Mouse (Mus musculus): Measurements from ENCODE around the gene Cenpe. TPM values are rescaled to one million over a fixed set of nuclear protein-coding genes. Genes with fewer than 3 reads are reported as not detected.

Cenpe gene
- total and polyA plus RNA-seq, 2 experiments from 2014 or later, result 1.5 to 1.7 TPM

- H3K27me3 ChIP-seq (ENCODE audit: insufficient read depth, low read length), result no peaks in the 10 kb centered on the region
- no peak overlapping the region for H3K9ac ChIP-seq (replicated peaks; ENCODE audit: low read length, poor library complexity, severe bottlenecking)
- H3K4me2 ChIP-seq (ENCODE audit: low read depth, low read length, poor library complexity, severe bottlenecking), result no peak overlapping the region
- WGBS, result 3% methylated on average over 2 of the region's 2 CpGs
- H3K4me3 ChIP-seq (ENCODE audit: low read depth, low read length), result no peak overlapping the region
- DNase-seq (ENCODE audit: low spot score) (no peak), ATAC-seq (ENCODE audit: low FRiP score) (no peak)
- no peaks in the 10 kb centered on the region for H3K9me3 ChIP-seq (ENCODE audit: low read length)
- no peak for TF ChIP-seq CTCF (IDR thresholded peaks at IDR 0.05)
- H3K36me3 ChIP-seq (ENCODE audit: insufficient read depth, low read length), result no peaks in the 10 kb centered on the region
- H3K4me1 ChIP-seq (ENCODE audit: insufficient read depth, low read length), result no peaks in the 10 kb centered on the region
- H3K27ac ChIP-seq (ENCODE audit: low read depth, low read length), result no peak overlapping the region
Observed at GRCm38 (mm10) chr3:135312916-135313491, 100.7 kb downstream of the Cenpe start.

- no peak for TF ChIP-seq CTCF (IDR thresholded peaks at IDR 0.05)
- WGBS, result 21% methylated on average over 2 of the region's 2 CpGs
- peak; percentile 83 for ATAC-seq (ENCODE audit: low FRiP score)
- no peaks in the 10 kb centered on the region for H3K36me3 ChIP-seq (ENCODE audit: insufficient read depth, low read length)
- no peaks in the 10 kb centered on the region for H3K9me3 ChIP-seq (ENCODE audit: low read length)
- H3K4me2 ChIP-seq (ENCODE audit: low read depth, low read length, poor library complexity, severe bottlenecking), result no peak overlapping the region
- H3K9ac ChIP-seq (replicated peaks; ENCODE audit: low read length, poor library complexity, severe bottlenecking), result no peak overlapping the region
- no peak for DNase-seq (ENCODE audit: low spot score)
- no peaks in the 10 kb centered on the region for H3K27me3 ChIP-seq (ENCODE audit: insufficient read depth, low read length)
- no peak overlapping the region for H3K4me3 ChIP-seq (ENCODE audit: low read depth, low read length)
- no peaks in the 10 kb centered on the region for H3K4me1 ChIP-seq (ENCODE audit: insufficient read depth, low read length)
- no peak overlapping the region for H3K27ac ChIP-seq (ENCODE audit: low read depth, low read length)
Observed at GRCm38 (mm10) chr3:135313727-135314126, 101.4 kb downstream of the Cenpe start.

GRCm38 (mm10) chr3:135314811-135315210 is 102.5 kb downstream of the Cenpe start:
- no peak for TF ChIP-seq CTCF (IDR thresholded peaks at IDR 0.05)
- Histone ChIP-seq H3K9me3 (ENCODE audit: low read length) (no peaks in the 10 kb centered on the region), H3K4me2 (ENCODE audit: low read depth, low read length, poor library complexity, severe bottlenecking) (no peak overlapping the region), H3K9ac (replicated peaks; ENCODE audit: low read length, poor library complexity, severe bottlenecking) (no peak overlapping the region), H3K27ac (ENCODE audit: low read depth, low read length) (no peak overlapping the region), H3K4me3 (ENCODE audit: low read depth, low read length) (no peak overlapping the region), H3K4me1 (ENCODE audit: insufficient read depth, low read length) (no peaks in the 10 kb centered on the region), H3K27me3 (ENCODE audit: insufficient read depth, low read length) (no peaks in the 10 kb centered on the region), H3K36me3 (ENCODE audit: insufficient read depth, low read length) (no peaks in the 10 kb centered on the region)
- DNase-seq (ENCODE audit: low spot score), result peak; percentile 41
- no peak; the same call in 1 of the 2 replicates for ATAC-seq (ENCODE audit: low FRiP score)
- 70% methylated on average over 2 of the region's 2 CpGs for WGBS

GRCm38 (mm10) chr3:135315720-135316425 is 103.5 kb downstream of the Cenpe start:
- no peaks in the 10 kb centered on the region for H3K36me3 ChIP-seq (ENCODE audit: insufficient read depth, low read length)
- 90% methylated on average over 9 of the region's 9 CpGs for WGBS
- H3K9me3 ChIP-seq (ENCODE audit: low read length), result no peaks in the 10 kb centered on the region
- H3K4me3 ChIP-seq (ENCODE audit: low read depth, low read length), result no peak overlapping the region
- no peak for TF ChIP-seq CTCF (IDR thresholded peaks at IDR 0.05)
- no peak overlapping the region for H3K4me2 ChIP-seq (ENCODE audit: low read depth, low read length, poor library complexity, severe bottlenecking)
- ATAC-seq (ENCODE audit: low FRiP score), result no peak
- no peaks in the 10 kb centered on the region for H3K27me3 ChIP-seq (ENCODE audit: insufficient read depth, low read length)
- no peak overlapping the region for H3K9ac ChIP-seq (replicated peaks; ENCODE audit: low read length, poor library complexity, severe bottlenecking)
- no peak for DNase-seq (ENCODE audit: low spot score)
- H3K27ac ChIP-seq (ENCODE audit: low read depth, low read length), result no peak overlapping the region
- no peaks in the 10 kb centered on the region for H3K4me1 ChIP-seq (ENCODE audit: insufficient read depth, low read length)

- DNase-seq (ENCODE audit: low spot score), result no peak
- Histone ChIP-seq H3K27ac (ENCODE audit: low read depth, low read length) (no peak overlapping the region), H3K9me3 (ENCODE audit: low read length) (no peaks in the 10 kb centered on the region), H3K27me3 (ENCODE audit: insufficient read depth, low read length) (no peaks in the 10 kb centered on the region), H3K9ac (replicated peaks; ENCODE audit: low read length, poor library complexity, severe bottlenecking) (no peak overlapping the region), H3K4me2 (ENCODE audit: low read depth, low read length, poor library complexity, severe bottlenecking) (no peak overlapping the region), H3K36me3 (ENCODE audit: insufficient read depth, low read length) (no peaks in the 10 kb centered on the region), H3K4me3 (ENCODE audit: low read depth, low read length) (no peak overlapping the region), H3K4me1 (ENCODE audit: insufficient read depth, low read length) (no peaks in the 10 kb centered on the region)
- ATAC-seq (ENCODE audit: low FRiP score), result no peak
- WGBS, result 89% methylated on average over 11 of the region's 11 CpGs
- TF ChIP-seq CTCF (IDR thresholded peaks at IDR 0.05), result no peak
Observed at GRCm38 (mm10) chr3:135318331-135318730, 106.0 kb downstream of the Cenpe start.

Other genes starting within 250 kb of the Cenpe start
- gene Bdh2, start 68.7 kb downstream of the Cenpe start, total RNA-seq (2014; rRNA removed), result 2.0 and 2.9 TPM in 2 replicates
- gene Bdh2, start 68.7 kb downstream of the Cenpe start, polyA plus RNA-seq (2015; fragmentation: Nextera tagmentation; extraction: Ambion mirVana), result 6.4 TPM in 2 replicates
- gene Slc9b2, start 95.2 kb downstream of the Cenpe start, total RNA-seq (2014; rRNA removed), result 1.8 and 2.1 TPM in 2 replicates
- 2.6 and 2.8 TPM in 2 replicates for gene Slc9b2, start 95.2 kb downstream of the Cenpe start, polyA plus RNA-seq (2015; fragmentation: Nextera tagmentation; extraction: Ambion mirVana)
- not detected in 2 replicates for gene Slc9b1, start 135.5 kb downstream of the Cenpe start, total RNA-seq (2014; rRNA removed)
- not detected in 2 replicates for gene Slc9b1, start 135.5 kb downstream of the Cenpe start, polyA plus RNA-seq (2015; fragmentation: Nextera tagmentation; extraction: Ambion mirVana)
- 26.8 and 31.7 TPM in 2 replicates for gene Cisd2, start 211.4 kb downstream of the Cenpe start, total RNA-seq (2014; rRNA removed)
- gene Cisd2, start 211.4 kb downstream of the Cenpe start, polyA plus RNA-seq (2015; fragmentation: Nextera tagmentation; extraction: Ambion mirVana), result 40.0 and 43.7 TPM in 2 replicates
- gene Ube2d3, start 225.6 kb downstream of the Cenpe start, total RNA-seq (2014; rRNA removed), result 750 and 756 TPM in 2 replicates
- gene Ube2d3, start 225.6 kb downstream of the Cenpe start, polyA plus RNA-seq (2015; fragmentation: Nextera tagmentation; extraction: Ambion mirVana), result 309 and 319 TPM in 2 replicates

Data from midbrain, postnatal 0 days (tissue).